Mouse (Mus musculus): ENCODE data around the gene Gpc3.

DNA sequence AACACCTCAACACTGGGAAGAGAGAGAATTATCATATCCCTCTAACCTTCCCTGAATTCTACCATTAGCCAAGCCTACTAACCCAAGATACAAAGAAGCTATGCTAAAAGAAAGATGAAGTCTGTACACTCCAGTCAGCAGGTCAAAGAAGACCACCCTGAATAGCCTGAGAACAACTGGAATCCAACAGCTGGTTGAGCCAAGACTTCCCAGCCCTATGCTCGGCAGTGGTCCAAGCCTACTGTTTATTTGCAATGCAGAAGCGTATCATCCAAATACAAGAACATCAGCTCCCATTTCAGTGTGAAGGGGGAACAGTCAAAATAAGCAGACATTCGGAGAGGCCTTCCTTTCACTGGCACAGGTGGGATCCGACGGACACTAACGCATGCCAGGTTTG, 56.3 kb downstream of the Gpc3 start:
- no peak for TF ChIP-seq CTCF (conservative IDR thresholded peaks at IDR 0.05 in 1 of 2, IDR thresholded peaks at IDR 0.05 in 1 of 2; ENCODE audit: low read depth in 2 of 2, low read length in 2 of 2)
- TF ChIP-seq TCF12 (IDR thresholded peaks at IDR 0.05; ENCODE audit: low read depth, low read length): no peak
- TF ChIP-seq NRF1 (IDR thresholded peaks at IDR 0.05; ENCODE audit: low read depth, low read length): no peak

Data from CH12.LX (cell line).